Mouse (Mus musculus) cerebellum, postnatal 4 days (tissue): ENCODE measurements around the gene Gm20388.

Experiments used
- DNase-seq, 2 experiments: peaks; one replicate each; pipeline ENCODE4 v3.0.0; 2022; ENCODE audit warnings: low spot score in 2 of 2, mixed read lengths in 1 of 2

Gene Gm20388

DNA sequence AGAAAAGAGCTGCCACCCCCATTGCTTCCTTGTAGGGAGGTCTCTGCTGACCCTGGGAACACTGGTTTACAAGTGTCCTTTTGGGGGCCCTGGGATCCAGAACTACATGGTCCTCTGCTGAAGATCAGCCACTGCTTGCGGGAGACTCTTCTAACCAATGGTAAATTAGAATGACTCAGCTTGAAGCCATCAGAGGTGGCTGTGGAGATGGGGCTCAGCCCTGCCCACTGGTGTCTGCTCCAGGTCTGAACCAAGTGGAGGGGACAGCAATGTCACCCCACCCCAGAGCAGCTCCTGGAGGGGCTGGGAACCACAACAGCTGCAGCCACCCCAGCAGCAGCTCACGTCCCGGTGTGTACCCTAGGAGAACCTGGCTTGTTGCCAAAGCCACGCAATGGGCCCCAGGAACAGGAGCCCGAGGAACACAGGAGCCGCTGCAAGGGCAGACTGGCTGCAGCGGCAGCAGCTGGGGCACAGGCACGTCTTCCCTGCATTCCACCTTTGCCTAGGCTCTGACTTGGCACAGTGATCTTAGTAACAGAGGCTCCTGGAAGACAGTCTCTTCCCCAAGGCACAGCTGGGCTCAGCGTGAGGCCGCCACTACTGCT, 1961.3 kb downstream of the Gm20388 start:
- DNase-seq: no peak

GRCm38 (mm10) chr8:121874031-121874430, 1963.4 kb downstream of the Gm20388 start:
- no peak for DNase-seq

DNA sequence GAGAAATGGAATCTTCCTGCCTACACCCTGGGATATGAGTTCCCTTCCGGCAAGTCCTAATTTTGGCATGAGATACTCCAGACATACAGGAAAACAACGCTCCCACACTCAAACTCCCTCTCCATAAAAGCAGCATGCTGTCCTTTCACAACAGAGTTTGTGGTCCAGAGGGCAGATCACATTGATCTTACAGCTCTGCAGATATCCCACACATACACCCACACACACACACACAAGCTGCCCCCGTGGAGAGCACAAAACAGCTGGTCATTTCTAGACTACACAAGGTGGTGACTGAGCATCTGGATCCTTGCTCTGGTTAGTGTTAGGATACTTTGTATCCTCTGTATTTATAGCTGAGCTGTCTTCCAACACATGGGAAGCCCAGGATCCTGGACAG, 1964.4 kb downstream of the Gm20388 start:
- no peak for DNase-seq

- no peak for DNase-seq
These were observed 1964.9 kb downstream of the Gm20388 start for GRCm38 (mm10) chr8:121875517-121875916.

DNA sequence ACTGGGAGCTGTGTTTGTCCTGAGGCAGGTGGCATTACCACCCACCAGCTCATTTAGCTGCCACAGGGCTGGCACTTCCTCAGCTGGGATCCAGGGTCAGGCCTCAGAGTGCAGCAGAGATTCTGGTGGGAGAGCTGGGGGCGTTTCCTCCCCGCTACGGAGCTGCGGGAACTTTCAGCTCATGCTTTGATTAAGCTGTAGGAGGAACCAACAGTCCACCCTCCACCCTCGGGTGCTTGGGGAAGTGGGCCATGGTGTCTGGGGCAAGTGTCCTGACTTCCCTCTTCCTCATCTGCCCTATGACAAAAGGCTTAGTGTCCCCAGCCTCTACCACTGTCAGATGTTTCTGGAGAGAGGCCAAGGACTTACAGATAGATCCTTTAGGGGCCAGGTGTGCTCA, 1966.6 kb downstream of the Gm20388 start:
- no peak for DNase-seq

GRCm38 (mm10) chr8:121877828-121878480, 1967.3 kb downstream of the Gm20388 start:
- no peak for DNase-seq

DNA sequence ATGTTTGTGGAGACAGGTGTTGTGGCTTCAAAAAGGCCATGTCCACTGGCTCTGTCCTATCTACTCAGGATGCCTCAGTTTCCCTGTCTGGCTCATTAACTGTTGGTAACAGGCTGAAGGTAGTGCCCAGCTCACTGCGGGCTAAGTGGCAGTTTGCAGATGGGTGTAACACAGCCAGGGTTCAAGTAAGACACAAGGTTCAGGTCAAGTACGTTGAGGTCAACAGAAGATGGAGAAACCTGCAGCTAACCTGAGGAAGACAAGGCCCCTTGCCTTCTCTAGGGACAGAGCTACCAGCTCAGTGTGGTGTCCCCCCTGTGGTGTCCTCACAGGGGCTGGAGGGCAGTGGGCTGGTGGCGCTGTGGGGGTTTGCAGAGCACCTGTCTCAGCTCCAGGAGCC, 1969.1 kb downstream of the Gm20388 start:
- DNase-seq: no peak

GRCm38 (mm10) chr8:121880818-121881217, 1970.2 kb downstream of the Gm20388 start:
- no peak for DNase-seq

DNA sequence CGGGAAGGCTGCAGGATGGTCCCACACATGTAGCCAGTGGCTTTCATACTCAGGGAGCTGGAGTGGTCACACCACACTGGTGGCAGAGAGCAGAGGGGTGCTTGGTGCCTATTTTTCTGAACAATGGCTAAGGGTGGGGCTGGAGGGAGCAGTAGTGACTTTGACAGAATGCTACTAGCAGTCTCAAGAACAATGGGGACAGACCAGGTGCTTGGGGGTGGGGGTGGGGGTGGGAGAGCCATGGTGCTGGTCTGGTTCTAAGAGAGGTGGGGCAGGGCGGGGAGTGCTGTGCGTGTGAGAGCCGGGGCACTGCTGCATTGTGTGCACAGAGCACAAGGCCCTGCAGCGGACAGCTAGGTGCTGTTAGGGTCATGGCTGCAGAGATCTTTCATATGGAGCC, 1971.3 kb downstream of the Gm20388 start:
- no peak for DNase-seq

GRCm38 (mm10) chr8:121884181-121884580, 1973.5 kb downstream of the Gm20388 start:
- DNase-seq: peak in 1 of 2 experiments; percentile 46

GRCm38 (mm10) chr8:121885001-121885400, 1974.4 kb downstream of the Gm20388 start:
- DNase-seq: no peak

- DNase-seq: no peak
These were observed 1974.8 kb downstream of the Gm20388 start for GRCm38 (mm10) chr8:121885433-121885832.

DNA sequence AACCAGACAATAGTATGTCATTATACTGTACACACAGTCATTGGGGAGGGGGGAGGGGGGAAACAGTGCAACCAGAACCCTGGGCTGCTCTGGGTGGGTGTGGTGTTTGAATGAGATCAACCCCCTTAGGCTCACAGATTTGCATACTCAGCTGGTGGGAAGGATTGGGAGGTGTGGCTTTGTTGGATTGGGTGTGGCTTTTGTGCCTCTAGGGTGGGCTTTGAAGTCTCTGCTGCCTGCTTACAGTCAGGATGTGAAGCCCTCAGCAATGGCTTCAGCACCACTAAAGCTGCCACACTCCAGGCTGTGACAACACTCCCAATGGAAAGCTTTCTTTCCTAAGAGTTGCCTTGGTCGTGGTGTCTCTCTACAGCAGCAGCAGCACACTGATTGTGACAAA, 1976.9 kb downstream of the Gm20388 start:
- DNase-seq: no peak

- DNase-seq: no peak
These were observed 1978.7 kb downstream of the Gm20388 start for GRCm38 (mm10) chr8:121889317-121889716.

DNA sequence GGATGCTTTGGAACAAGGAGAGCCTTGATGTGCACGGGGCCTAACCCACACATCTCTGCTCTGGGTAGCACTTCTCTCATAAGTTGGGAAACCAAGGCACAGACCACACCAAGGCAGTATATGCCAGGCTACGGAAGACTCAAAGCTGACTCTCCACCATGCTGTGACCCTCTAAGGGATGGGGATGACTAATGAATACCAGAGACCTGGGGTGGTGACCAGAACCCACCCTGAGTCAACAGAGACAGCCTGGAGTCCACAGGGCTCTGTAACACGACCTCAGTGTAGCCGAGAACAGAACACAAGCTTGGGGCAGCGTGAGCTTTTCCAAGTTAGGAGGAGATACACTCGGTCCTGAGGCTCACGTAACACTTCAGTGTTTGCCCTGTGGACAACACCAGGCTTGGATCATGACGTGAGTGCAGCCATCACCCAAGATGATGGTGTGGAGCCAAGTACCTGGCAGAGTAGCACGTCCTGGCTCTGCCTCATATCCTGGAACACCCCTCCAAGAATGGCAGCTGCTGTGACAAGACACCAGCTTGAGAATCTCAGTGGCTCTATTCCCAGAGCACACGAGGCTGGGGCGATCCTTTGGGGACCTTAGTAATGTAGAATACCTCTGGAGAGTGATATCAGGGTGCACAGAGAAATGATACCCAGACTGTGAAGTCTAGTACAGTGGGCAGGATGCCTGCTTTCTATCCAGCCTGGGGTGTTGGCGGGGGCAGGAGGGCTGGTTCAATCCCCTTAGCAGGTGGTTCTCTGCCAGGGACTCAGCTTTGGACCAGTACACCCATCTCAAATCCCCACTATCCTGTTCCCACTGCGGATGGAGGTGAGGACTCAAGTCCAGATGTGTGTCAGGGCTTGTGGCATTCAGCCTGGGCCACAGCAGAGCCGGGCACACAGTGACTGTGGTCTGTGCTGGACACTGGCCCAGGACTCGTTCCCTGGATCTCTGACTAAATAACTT, 1979.5 kb downstream of the Gm20388 start:
- no peak for DNase-seq

- DNase-seq: no peak
These were observed 1982.2 kb downstream of the Gm20388 start for GRCm38 (mm10) chr8:121892875-121893274.

DNA sequence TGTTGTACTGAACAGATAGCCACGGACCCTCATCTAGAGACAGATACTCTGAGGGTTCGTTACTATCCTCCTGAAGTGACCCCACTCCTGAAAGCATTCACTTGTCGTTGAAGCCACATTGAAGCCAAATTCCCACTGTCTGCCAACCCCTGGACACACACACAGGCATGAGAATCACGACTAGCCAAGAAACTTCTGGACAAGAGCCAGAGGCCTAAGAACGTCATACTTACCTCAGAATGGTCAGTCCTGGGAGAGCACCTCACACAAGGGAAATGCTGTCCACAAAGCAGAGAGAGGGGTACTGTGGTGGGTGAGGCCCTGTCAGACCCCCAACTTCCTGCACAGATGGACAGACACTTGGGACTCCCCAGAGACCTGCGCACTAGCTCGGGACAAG, 1985.3 kb downstream of the Gm20388 start:
- no peak for DNase-seq

DNA sequence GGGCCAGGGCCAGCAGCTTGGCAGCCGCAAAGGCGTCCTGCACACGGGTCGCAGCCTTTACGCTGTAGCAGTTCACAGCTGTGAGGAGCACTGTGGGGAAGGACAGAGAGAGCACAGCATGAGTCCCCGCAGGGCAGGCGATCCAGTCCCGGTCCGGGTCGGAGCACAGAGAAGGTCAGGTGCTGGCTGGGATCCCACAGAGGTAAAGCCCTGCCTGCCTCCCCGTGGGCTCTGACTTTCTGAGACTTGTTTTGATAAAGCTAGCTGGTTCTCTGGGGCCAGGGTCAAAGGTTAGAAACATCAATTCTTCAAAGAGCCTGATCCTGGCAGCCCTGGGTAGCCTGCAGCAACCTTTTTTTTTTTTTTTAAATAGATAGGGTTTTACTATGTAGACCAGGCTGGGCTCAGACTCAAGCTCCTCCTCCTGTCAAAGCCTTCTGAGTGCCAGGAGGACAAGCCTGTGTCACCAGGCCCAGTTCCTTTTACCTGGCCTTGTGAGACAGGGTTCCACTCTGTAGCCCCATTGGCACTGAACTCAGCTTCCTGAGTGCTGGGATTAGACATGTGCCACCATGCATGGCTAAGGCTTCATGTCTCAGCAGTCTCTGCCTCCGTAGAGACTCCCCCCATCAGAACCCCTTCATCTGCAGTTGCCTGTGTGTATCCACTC, 1986.0 kb downstream of the Gm20388 start:
- no peak for DNase-seq

DNA sequence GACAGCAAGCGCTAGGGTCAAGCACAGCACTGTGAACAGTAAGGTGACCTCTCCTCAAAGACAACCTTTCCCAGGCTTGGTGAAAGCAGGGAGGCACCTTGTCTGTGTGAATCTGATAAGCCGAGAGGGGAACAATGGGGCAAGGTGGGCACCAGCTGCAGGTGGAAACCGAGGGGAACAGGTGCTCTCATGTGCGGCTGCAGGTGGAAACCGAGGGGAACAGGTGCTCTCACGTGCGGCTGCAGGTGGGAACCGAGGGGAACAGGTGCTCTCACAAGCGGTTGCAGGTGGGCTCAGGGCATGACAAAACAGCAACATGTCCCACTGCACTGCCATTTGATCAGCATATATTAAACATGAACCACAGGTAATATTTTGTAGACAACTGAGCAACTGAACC, 1986.6 kb downstream of the Gm20388 start:
- no peak for DNase-seq

GRCm38 (mm10) chr8:121897871-121898381, 1987.3 kb downstream of the Gm20388 start:
- no peak for DNase-seq

GRCm38 (mm10) chr8:121898401-121898931, 1987.8 kb downstream of the Gm20388 start:
- peak in 1 of 2 experiments; percentile 48 for DNase-seq
